Mouse (Mus musculus): ENCODE measurements around the gene Prl2b1. TPM values are rescaled to one million over a fixed set of nuclear protein-coding genes. Genes with fewer than 3 reads are reported as not detected.

Prl2b1 gene
- not detected in 2 replicates for polyA plus RNA-seq (2015; fragmentation: Nextera tagmentation; extraction: Ambion mirVana)

GRCm38 (mm10) chr13:27390746-27391145 lies at the start of gene Prl2b1:
TSS of gene Prl2b1 (minus strand) at chr13:27390846.

GRCm38 (mm10) chr13:27438588-27438987 lies 47.9 kb upstream of the Prl2b1 start, which contains the start of gene Prl8a6:
TSS of gene Prl8a6 (minus strand) at chr13:27438688.

GRCm38 (mm10) chr13:27345373-27345772 lies 45.3 kb downstream of the Prl2b1 start, which contains the start of gene Prl8a2:
TSS of gene Prl8a2 (plus strand) at chr13:27345673.

Other genes starting within 250 kb of the Prl2b1 start
- gene Prl3d3, start 234.1 kb downstream of the Prl2b1 start, polyA plus RNA-seq (2015; fragmentation: Nextera tagmentation; extraction: Ambion mirVana) = not detected in 2 replicates
- not detected in 2 replicates for gene Prl3c1, start 194.2 kb downstream of the Prl2b1 start, polyA plus RNA-seq (2015; fragmentation: Nextera tagmentation; extraction: Ambion mirVana)
- gene Prl3b1, start 149.0 kb downstream of the Prl2b1 start, polyA plus RNA-seq (2015; fragmentation: Nextera tagmentation; extraction: Ambion mirVana) = not detected in 2 replicates
- not detected in 2 replicates for gene Prl3a1, start 131.4 kb downstream of the Prl2b1 start, polyA plus RNA-seq (2015; fragmentation: Nextera tagmentation; extraction: Ambion mirVana)
- gene Prl6a1, start 78.2 kb downstream of the Prl2b1 start, polyA plus RNA-seq (2015; fragmentation: Nextera tagmentation; extraction: Ambion mirVana) = not detected in 2 replicates
- not detected in 2 replicates for gene Prl8a2, start 45.2 kb downstream of the Prl2b1 start, polyA plus RNA-seq (2015; fragmentation: Nextera tagmentation; extraction: Ambion mirVana)
- gene Prl8a6, start 47.8 kb upstream of the Prl2b1 start, polyA plus RNA-seq (2015; fragmentation: Nextera tagmentation; extraction: Ambion mirVana) = not detected in 2 replicates
- gene Prl8a8, start 122.4 kb upstream of the Prl2b1 start, polyA plus RNA-seq (2015; fragmentation: Nextera tagmentation; extraction: Ambion mirVana) = not detected in 2 replicates
- gene Prl8a9, start 173.8 kb upstream of the Prl2b1 start, polyA plus RNA-seq (2015; fragmentation: Nextera tagmentation; extraction: Ambion mirVana) = not detected in 2 replicates
- not detected in 2 replicates for gene Prl8a1, start 191.3 kb upstream of the Prl2b1 start, polyA plus RNA-seq (2015; fragmentation: Nextera tagmentation; extraction: Ambion mirVana)
- gene Prl7b1, start 219.7 kb upstream of the Prl2b1 start, polyA plus RNA-seq (2015; fragmentation: Nextera tagmentation; extraction: Ambion mirVana) = not detected in 2 replicates

All from neural tube, postnatal 0 days (tissue).